Mouse (Mus musculus) embryo, embryonic 11 days (tissue): ENCODE data around the gene Nup54.

ENCODE experiments used
- DNase-seq: peaks from one replicate; pipeline ENCODE4 v3.0.0-alpha.2; 2015

The Nup54 gene

DNA sequence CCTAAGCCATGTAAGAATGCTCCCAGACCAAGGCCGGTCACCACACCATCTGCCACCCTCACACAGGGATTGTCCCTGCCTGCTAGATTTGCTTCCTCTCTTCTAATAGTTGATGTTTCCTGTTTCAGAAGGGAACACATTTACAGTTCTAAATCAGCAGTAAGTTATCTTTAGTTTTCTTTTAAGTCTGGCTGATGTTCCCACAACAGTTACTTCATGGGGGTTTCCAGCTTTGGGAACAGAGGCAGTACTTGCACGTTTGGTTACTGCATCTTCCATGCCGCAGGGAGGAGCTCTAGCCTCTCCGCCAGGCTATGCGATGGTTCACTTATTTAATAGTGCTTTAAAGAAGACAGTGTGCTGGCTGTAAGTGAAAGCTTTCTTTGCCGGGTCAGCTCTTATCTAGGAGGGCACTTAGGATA, 60.3 kb downstream of the Nup54 start:
- no peak for DNase-seq

DNA sequence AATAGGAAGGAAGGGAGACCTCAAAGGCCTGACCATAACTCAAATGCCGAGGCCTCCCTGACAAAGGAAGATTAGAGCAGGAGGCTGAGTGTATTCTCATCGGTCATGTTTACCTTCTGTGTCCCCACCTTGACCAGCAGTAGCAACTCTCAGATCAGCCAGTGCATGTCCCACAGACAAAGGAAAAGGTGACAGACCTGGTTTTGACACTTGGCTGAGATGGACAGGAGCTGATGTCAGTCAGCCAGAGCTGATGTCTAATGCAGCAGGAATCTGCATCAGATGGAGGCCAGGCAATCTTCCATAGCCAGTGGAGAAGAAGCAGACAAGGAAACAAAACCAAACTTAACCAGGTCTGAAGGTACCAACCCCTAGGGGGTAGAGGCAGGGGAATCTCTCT, 62.4 kb downstream of the Nup54 start:
- no peak for DNase-seq

DNA sequence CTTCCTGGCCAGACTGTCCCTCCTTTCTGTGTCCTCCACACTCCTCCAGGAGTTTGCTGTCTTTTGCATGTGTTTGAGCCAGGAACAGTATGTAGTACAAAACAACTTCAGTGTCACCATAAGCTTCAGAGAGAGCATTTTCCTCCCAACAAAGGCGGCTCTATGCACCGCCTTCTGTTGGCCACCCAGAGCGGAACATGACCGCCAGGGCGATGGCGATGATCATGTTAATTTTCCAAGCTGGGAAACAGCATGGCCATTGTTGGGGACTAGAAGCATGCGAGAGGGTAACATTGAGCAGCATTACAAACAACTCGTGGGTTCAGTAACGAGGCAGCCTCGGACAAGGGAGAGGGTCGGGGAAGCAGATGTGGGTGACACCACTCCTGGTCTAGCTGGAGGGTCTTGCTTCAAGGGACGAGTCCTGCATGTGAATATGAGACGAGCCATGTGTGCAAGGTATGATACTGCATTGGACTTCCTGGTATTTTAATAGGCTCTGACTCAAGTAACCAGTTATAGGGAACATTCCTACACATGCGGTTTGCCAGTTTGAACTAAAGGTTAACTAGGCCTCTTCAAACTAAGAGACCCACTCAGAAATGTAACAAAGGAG, 63.5 kb downstream of the Nup54 start:
- DNase-seq, result no peak

DNA sequence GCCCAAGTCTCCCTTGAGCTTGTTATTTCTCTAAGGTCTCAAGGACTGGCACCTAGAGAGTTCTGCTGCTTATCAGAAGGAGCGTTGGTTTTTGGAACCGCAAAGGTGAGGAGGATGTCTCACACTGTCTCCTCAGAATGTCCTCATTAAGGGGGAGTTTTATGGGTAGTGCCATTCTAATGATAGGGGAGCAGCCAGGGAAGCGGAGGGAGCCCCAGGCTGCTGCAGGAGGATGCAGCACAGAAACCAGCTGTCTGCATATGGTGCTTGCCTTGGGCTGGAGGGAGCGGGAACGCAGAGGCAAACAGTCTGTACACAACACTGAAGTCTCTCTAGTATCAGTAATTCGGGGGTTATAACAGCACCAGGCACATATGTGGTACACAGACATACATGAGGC, 64.1 kb downstream of the Nup54 start:
- DNase-seq, result no peak

DNA sequence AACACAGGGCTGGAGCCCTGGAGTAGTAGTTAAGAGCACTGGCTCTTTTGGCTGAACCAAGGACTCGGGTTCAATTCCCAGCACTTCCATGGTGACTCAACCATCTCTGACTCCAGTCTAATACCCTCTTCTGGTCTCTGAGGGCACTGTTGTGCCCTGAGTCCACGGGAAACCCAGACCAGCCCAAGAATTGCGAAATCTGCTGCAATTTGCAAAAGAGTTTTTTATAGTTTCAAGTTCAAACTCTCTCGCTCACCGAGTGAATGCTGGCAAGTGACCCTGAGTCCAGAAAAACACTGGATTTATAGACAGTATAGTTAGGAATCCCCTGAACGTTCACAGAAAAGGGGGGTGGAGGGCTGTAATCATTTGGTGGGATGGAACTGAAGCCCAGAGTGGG, 64.6 kb downstream of the Nup54 start:
- DNase-seq, result no peak

DNA sequence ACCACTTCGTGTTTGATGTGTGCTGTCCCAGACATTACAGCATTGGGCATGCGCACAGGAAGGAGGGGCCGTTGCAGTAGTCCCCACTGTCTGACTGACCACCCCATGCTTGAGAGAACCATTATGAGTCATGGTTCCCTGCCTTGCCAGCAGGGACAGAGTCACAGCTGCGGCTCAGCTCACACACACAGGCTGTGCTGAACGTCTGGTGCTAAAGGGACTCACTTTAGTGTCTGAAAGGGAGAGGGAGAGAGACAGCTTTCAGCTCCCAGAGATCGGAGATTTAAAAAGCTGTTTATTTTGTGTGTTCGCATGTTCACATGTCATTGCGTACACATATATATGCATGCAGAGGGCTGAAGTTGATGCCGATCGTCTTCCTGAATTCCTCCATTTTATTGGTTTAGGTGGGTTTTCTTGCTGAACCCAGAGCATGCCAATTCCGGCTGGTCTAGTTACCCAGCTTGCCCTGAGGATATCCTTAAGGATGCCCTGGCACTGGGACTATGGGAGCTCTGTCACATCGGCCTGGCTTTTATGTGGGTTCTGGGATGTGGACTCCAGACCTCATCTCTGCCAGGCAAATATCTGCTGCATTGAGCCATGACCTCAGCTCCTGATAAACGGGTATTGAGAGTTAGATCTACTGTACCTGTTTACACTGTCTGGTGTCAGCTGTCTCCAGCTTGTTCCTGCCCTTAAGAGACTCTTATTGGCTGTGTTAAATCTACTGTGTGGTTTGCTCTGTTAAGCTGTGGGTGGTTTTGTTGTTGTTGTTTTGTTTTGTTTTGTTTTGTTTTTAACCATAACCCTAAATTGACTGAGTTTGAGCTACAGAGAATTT, 65.6 kb downstream of the Nup54 start:
- DNase-seq, result peak; percentile 29

DNA sequence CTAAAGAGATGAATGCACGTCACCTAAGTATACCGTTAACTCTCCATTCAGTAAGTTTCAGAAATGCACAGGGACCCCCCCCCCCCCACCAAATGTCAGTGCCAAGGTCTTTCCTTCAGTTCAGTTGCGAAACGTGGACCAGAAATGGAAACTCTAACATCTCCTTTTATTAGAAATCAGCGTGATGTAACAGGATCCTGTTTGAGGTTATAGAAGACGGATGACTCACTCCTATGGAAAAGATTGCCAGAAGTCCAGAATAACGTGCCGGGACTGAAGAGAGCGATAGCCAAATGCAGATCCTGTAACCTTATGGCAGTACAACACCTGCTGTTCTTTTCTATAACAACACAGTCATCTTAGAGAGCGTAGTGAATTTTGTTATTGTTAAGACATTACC, 66.6 kb downstream of the Nup54 start:
- DNase-seq, result no peak

DNA sequence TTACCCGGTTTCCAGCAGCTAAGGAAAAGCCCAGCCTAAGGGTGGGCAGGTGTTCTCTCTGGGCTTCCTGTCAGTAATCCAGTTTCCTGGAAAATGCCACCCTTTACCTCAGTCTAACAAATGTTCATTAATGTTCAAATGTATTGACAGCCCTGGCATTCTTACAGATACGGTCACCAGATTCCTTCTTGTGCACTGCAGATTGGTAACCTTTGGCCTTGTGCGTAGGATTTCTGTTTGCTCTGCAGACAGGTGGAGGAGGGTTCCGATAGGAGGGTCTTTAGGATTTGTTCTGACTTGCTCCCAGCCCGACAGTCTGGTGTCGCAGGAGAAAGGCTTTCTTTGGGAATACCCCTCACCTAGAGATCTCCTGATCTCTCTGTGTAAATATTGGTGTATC, 68.5 kb downstream of the Nup54 start:
- DNase-seq, result no peak
